Mouse (Mus musculus) ES-Bruce4 (cell line): ENCODE results near the gene Angptl1.

ENCODE experiments used
- EP300 ChIP-seq: IDR thresholded peaks from 2 replicates; pipeline ENCODE4 v1.6.1; 2011; ENCODE audit warnings: low read depth, low read length; ENCODE audit not compliant: insufficient read depth
- POLR2A ChIP-seq: IDR thresholded peaks from one replicate; pipeline ENCODE4 v1.8.1; 2011; ENCODE audit warnings: low read length; ENCODE audit not compliant: insufficient read depth

GRCm38 (mm10) chr1:156852872-156853271 lies 14.5 kb downstream of the Angptl1 start:
- TF ChIP-seq EP300 (no peak), POLR2A (no peak)
